Mouse (Mus musculus): ENCODE measurements around the gene Piwil1. TPM values are rescaled to one million over a fixed set of nuclear protein-coding genes. Genes with fewer than 3 reads are reported as not detected.

The Piwil1 gene
- polyA plus RNA-seq, 1 experiment from 2014 or later, result not detected

DNA sequence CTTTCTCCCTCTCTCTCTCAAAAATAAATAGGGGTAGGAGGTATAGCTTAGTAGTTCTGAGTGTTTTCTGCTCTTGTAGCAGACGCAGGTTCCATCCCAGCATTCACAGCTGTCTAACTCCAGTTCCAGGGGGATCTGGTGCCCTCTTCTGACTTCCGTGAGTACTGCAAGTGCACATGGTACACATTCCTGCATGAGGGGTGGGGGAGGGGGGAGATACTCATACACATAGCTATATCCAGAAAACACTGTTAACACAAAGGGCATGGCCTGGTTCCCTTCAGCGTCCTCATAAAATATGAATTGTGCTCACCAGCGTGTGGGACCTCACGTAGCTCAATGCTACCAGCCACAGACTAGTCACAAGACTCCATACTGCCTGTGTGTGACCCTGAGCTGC lies 27.0 kb downstream of the Piwil1 start:
- Histone ChIP-seq H3K36me3 (ENCODE audit: control insufficient read depth, insufficient read depth, low read length) (no peaks in the 10 kb centered on the region), H3K4me3 (ENCODE audit: low read length) (no peak overlapping the region), H3K9ac (ENCODE audit: low read length) (no peak overlapping the region), H3K4me1 (replicated peaks; ENCODE audit: control insufficient read depth, insufficient read depth, low read length) (no peaks in the 10 kb centered on the region), H3K9me3 (ENCODE audit: control insufficient read depth, low read length) (no peaks in the 10 kb centered on the region), H3K4me2 (ENCODE audit: low read depth, low read length) (no peak overlapping the region), H3K27ac (ENCODE audit: low read length) (no peak overlapping the region), H3K27me3 (ENCODE audit: control insufficient read depth, insufficient read depth, low read depth, low read length) (no peaks in the 10 kb centered on the region)
- 76% methylated on average over 5 of the region's 5 CpGs for WGBS
- no peak for ATAC-seq (ENCODE audit: low read depth)

DNA sequence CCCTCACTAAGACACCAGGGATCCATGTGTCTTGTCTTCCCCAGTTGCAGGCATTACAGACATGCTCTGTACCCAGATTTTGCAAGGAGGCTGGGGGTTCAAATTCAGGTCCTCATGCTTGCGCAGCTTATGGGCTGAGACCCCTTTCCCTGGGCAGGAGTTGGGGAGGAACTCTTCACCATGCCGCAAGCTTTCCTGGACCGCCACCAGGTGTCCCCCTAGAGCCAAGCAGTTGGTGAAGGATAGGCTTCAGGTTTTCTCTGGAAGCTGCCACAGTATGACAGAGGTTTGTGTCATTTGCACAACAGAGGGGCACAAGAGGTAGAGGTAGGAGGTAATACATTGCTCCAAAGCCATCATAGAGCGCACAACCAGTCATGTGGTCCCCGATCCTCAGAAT lies 28.3 kb downstream of the Piwil1 start:
- H3K4me1 ChIP-seq (replicated peaks; ENCODE audit: control insufficient read depth, insufficient read depth, low read length), result no peaks in the 10 kb centered on the region
- no peak for ATAC-seq (ENCODE audit: low read depth)

GRCm38 (mm10) chr5:128732416-128733014 lies 30.2 kb downstream of the Piwil1 start:
- 65% methylated on average over 11 of the region's 11 CpGs for WGBS
- no peaks in the 10 kb centered on the region for H3K9me3 ChIP-seq (ENCODE audit: control insufficient read depth, low read length)
- no peaks in the 10 kb centered on the region for H3K27me3 ChIP-seq (ENCODE audit: control insufficient read depth, insufficient read depth, low read depth, low read length)
- no peak overlapping the region for H3K4me3 ChIP-seq (ENCODE audit: low read length)
- no peak overlapping the region for H3K9ac ChIP-seq (ENCODE audit: low read length)
- H3K4me2 ChIP-seq (ENCODE audit: low read depth, low read length), result no peak overlapping the region
- H3K27ac ChIP-seq (ENCODE audit: low read length), result no peak overlapping the region
- H3K36me3 ChIP-seq (ENCODE audit: control insufficient read depth, insufficient read depth, low read length), result no peaks in the 10 kb centered on the region
- H3K4me1 ChIP-seq (replicated peaks; ENCODE audit: control insufficient read depth, insufficient read depth, low read length), result no peaks in the 10 kb centered on the region
- ATAC-seq (ENCODE audit: low read depth), result no peak

More for the DNA sequence above, 28.3 kb downstream of the Piwil1 start:
- WGBS, result 34% methylated on average over 5 of the region's 5 CpGs
- Histone ChIP-seq H3K9ac (ENCODE audit: low read length) (no peak overlapping the region), H3K27ac (ENCODE audit: low read length) (no peak overlapping the region), H3K4me2 (ENCODE audit: low read depth, low read length) (no peak overlapping the region), H3K9me3 (ENCODE audit: control insufficient read depth, low read length) (no peaks in the 10 kb centered on the region), H3K27me3 (ENCODE audit: control insufficient read depth, insufficient read depth, low read depth, low read length) (no peaks in the 10 kb centered on the region), H3K36me3 (ENCODE audit: control insufficient read depth, insufficient read depth, low read length) (no peaks in the 10 kb centered on the region), H3K4me3 (ENCODE audit: low read length) (no peak overlapping the region)

GRCm38 (mm10) chr5:128733955-128734354 lies 31.6 kb downstream of the Piwil1 start:
- 3% methylated on average over 6 of the region's 6 CpGs for WGBS
- H3K9me3 ChIP-seq (ENCODE audit: control insufficient read depth, low read length), result no peaks in the 10 kb centered on the region
- no peak overlapping the region for H3K4me3 ChIP-seq (ENCODE audit: low read length)
- ATAC-seq (ENCODE audit: low read depth), result 0 out of 2 replicates have a peak, but pooled peaks have one; percentile 36
- no peak overlapping the region for H3K4me2 ChIP-seq (ENCODE audit: low read depth, low read length)
- no peak overlapping the region for H3K27ac ChIP-seq (ENCODE audit: low read length)
- H3K4me1 ChIP-seq (replicated peaks; ENCODE audit: control insufficient read depth, insufficient read depth, low read length), result no peaks in the 10 kb centered on the region
- no peaks in the 10 kb centered on the region for H3K27me3 ChIP-seq (ENCODE audit: control insufficient read depth, insufficient read depth, low read depth, low read length)
- no peaks in the 10 kb centered on the region for H3K36me3 ChIP-seq (ENCODE audit: control insufficient read depth, insufficient read depth, low read length)
- H3K9ac ChIP-seq (ENCODE audit: low read length), result no peak overlapping the region

DNA sequence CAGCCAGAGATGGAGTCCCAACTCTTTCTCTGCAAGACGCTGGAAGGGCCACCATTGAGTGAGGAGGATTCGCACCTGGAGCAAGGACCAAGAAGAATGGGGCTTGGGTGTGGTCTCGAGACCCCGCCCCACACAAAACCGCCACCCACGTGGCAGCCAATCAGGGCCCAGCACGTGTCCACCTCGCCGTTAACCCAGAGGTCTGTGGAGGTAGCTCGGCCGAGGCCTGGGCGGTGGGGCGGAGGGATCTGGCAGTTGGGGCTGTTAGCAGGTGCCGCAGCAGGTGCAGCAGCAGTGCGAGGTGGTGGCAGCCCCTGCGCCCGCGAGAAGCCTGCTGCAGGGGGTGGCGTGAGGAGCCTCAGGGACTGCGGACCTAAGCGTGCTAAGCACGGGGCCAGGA lies 33.6 kb downstream of the Piwil1 start:
- WGBS, result 65% methylated on average over 22 of the region's 22 CpGs
- Histone ChIP-seq H3K27ac (ENCODE audit: low read length) (no peak overlapping the region), H3K9me3 (ENCODE audit: control insufficient read depth, low read length) (no peaks in the 10 kb centered on the region), H3K4me2 (ENCODE audit: low read depth, low read length) (no peak overlapping the region), H3K4me3 (ENCODE audit: low read length) (no peak overlapping the region), H3K36me3 (ENCODE audit: control insufficient read depth, insufficient read depth, low read length) (no peaks in the 10 kb centered on the region), H3K9ac (ENCODE audit: low read length) (no peak overlapping the region), H3K27me3 (ENCODE audit: control insufficient read depth, insufficient read depth, low read depth, low read length) (no peaks in the 10 kb centered on the region), H3K4me1 (replicated peaks; ENCODE audit: control insufficient read depth, insufficient read depth, low read length) (no peaks in the 10 kb centered on the region)
- ATAC-seq (ENCODE audit: low read depth), result no peak

GRCm38 (mm10) chr5:128739168-128739837 lies 37.0 kb downstream of the Piwil1 start:
- Histone ChIP-seq H3K9me3 (ENCODE audit: control insufficient read depth, low read length) (no peaks in the 10 kb centered on the region), H3K4me1 (replicated peaks; ENCODE audit: control insufficient read depth, insufficient read depth, low read length) (no peaks in the 10 kb centered on the region), H3K4me2 (ENCODE audit: low read depth, low read length) (no peak overlapping the region), H3K36me3 (ENCODE audit: control insufficient read depth, insufficient read depth, low read length) (no peaks in the 10 kb centered on the region), H3K27ac (ENCODE audit: low read length) (no peak overlapping the region), H3K9ac (ENCODE audit: low read length) (no peak overlapping the region), H3K27me3 (ENCODE audit: control insufficient read depth, insufficient read depth, low read depth, low read length) (no peaks in the 10 kb centered on the region), H3K4me3 (ENCODE audit: low read length) (no peak overlapping the region)
- WGBS, result 38% methylated on average over 15 of the region's 17 CpGs
- no peak for ATAC-seq (ENCODE audit: low read depth)

- no peaks in the 10 kb centered on the region for H3K27me3 ChIP-seq (ENCODE audit: control insufficient read depth, insufficient read depth, low read depth, low read length)
- no peak overlapping the region for H3K4me2 ChIP-seq (ENCODE audit: low read depth, low read length)
- H3K4me3 ChIP-seq (ENCODE audit: low read length), result no peak overlapping the region
- 37% methylated on average over 8 of the region's 8 CpGs for WGBS
- ATAC-seq (ENCODE audit: low read depth), result no peak
- no peaks in the 10 kb centered on the region for H3K9me3 ChIP-seq (ENCODE audit: control insufficient read depth, low read length)
- no peaks in the 10 kb centered on the region for H3K4me1 ChIP-seq (replicated peaks; ENCODE audit: control insufficient read depth, insufficient read depth, low read length)
- H3K27ac ChIP-seq (ENCODE audit: low read length), result no peak overlapping the region
- H3K36me3 ChIP-seq (ENCODE audit: control insufficient read depth, insufficient read depth, low read length), result no peaks in the 10 kb centered on the region
- no peak overlapping the region for H3K9ac ChIP-seq (ENCODE audit: low read length)
These were observed 37.5 kb downstream of the Piwil1 start for GRCm38 (mm10) chr5:128739838-128740171.

DNA sequence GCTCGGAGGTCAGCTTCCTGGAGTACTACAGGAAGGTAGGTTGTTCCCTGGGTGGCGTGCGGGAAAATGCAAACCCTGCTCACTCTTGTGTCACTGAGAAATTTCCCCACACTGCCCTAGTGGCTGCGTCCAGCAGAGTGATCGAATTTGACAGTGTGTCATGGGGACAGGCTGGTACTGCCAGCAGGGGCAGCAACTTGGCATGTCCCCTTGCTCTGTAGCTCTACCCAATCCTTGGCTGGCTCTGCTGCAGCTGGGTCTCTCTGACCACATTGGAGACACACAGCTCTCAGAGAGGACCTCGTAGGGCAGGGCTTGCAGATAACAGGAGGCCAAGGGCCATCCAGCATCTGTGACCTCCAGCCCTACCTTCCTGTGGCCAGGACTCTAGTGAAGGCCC lies 42.0 kb downstream of the Piwil1 start:
- Histone ChIP-seq H3K27me3 (ENCODE audit: control insufficient read depth, insufficient read depth, low read depth, low read length) (no peaks in the 10 kb centered on the region), H3K9me3 (ENCODE audit: control insufficient read depth, low read length) (no peaks in the 10 kb centered on the region), H3K36me3 (ENCODE audit: control insufficient read depth, insufficient read depth, low read length) (no peaks in the 10 kb centered on the region), H3K27ac (ENCODE audit: low read length) (no peak overlapping the region), H3K9ac (ENCODE audit: low read length) (no peak overlapping the region), H3K4me3 (ENCODE audit: low read length) (no peak overlapping the region), H3K4me1 (replicated peaks; ENCODE audit: control insufficient read depth, insufficient read depth, low read length) (no peaks in the 10 kb centered on the region), H3K4me2 (ENCODE audit: low read depth, low read length) (no peak overlapping the region)
- WGBS, result 79% methylated on average over 6 of the region's 6 CpGs
- no peak for ATAC-seq (ENCODE audit: low read depth)

GRCm38 (mm10) chr5:128745206-128745605 lies 42.9 kb downstream of the Piwil1 start:
- 76% methylated on average over 9 of the region's 9 CpGs for WGBS
- H3K4me3 ChIP-seq (ENCODE audit: low read length), result no peak overlapping the region
- no peak overlapping the region for H3K9ac ChIP-seq (ENCODE audit: low read length)

More at GRCm38 (mm10) chr5:128745206-128745605, 42.9 kb downstream of the Piwil1 start:
- H3K4me1 ChIP-seq (replicated peaks; ENCODE audit: control insufficient read depth, insufficient read depth, low read length), result no peaks in the 10 kb centered on the region
- H3K4me2 ChIP-seq (ENCODE audit: low read depth, low read length), result no peak overlapping the region
- no peaks in the 10 kb centered on the region for H3K9me3 ChIP-seq (ENCODE audit: control insufficient read depth, low read length)
- H3K36me3 ChIP-seq (ENCODE audit: control insufficient read depth, insufficient read depth, low read length), result no peaks in the 10 kb centered on the region
- no peaks in the 10 kb centered on the region for H3K27me3 ChIP-seq (ENCODE audit: control insufficient read depth, insufficient read depth, low read depth, low read length)
- H3K27ac ChIP-seq (ENCODE audit: low read length), result no peak overlapping the region
- ATAC-seq (ENCODE audit: low read depth), result no peak
